Mouse (Mus musculus): ENCODE results near the gene Cldn15. TPM values are rescaled to one million over a fixed set of nuclear protein-coding genes. Genes with fewer than 3 reads are reported as not detected.

Gene Cldn15
- 5.1 and 6.8 TPM in 2 replicates for polyA plus RNA-seq (2015; fragmentation: Nextera tagmentation; extraction: Ambion mirVana)

DNA sequence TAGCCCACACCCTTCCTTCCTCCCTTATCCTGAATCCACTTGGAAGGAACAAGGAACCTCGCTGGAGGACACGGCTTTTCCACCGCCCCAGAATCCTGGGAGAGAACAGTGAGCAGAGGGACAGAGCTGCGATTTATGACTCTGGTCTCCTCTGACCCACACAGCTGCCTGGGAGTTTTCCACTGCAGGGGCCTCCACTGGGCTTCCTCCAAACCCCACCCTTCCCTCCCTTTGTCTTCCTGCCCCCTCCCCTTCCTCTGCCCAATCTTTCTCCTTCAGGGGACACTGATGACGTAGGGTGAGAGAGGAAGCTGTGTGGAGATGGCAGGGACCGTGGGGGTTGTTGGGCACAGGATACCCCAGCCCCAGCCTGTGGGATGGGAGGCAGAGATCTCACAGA is at the start of gene Cldn15:
Gene Cldn15, plus strand, starts transcription at position 286 of the 400 bp plus-strand sequence.
- peak within 1 kb of the TSS; percentile 76 for H3K27ac ChIP-seq (replicated peaks)
- peak; percentile 30 for TF ChIP-seq EP300 (optimal IDR thresholded peaks at IDR 0.05)
- TF ChIP-seq CTCF (IDR thresholded peaks at IDR 0.05; ENCODE audit: low read depth): no peak
- H3K9ac ChIP-seq (ENCODE audit: low read length): peak within 1 kb of the TSS; percentile 38; the same call in 1 of the 2 replicates
- ATAC-seq (ENCODE audit: low FRiP score, low TSS enrichment): peak; percentile 8; the same call in 1 of the 2 replicates
- DNase-seq (ENCODE audit: low spot score): peak; percentile 38
- no peak within 1 kb of the TSS for H3K4me2 ChIP-seq (replicated peaks; ENCODE audit: low read depth)
- H3K4me3 ChIP-seq (ENCODE audit: low read depth, low read length): no peak within 1 kb of the TSS
- peaks cover 22% of the 10 kb centered on the region for H3K4me1 ChIP-seq (replicated peaks; ENCODE audit: control insufficient read depth, insufficient read depth)
- peaks cover 23% of the 10 kb centered on the region; the same call in 1 of the 2 replicates for H3K36me3 ChIP-seq (ENCODE audit: control insufficient read depth, insufficient read depth, low read length)
- no peaks in the 10 kb centered on the region for H3K9me3 ChIP-seq (ENCODE audit: control insufficient read depth, low read length)
- no peaks in the 10 kb centered on the region for H3K27me3 ChIP-seq (ENCODE audit: control insufficient read depth, insufficient read depth, low read length)
- WGBS: 16% methylated on average over 5 of the region's 6 CpGs

DNA sequence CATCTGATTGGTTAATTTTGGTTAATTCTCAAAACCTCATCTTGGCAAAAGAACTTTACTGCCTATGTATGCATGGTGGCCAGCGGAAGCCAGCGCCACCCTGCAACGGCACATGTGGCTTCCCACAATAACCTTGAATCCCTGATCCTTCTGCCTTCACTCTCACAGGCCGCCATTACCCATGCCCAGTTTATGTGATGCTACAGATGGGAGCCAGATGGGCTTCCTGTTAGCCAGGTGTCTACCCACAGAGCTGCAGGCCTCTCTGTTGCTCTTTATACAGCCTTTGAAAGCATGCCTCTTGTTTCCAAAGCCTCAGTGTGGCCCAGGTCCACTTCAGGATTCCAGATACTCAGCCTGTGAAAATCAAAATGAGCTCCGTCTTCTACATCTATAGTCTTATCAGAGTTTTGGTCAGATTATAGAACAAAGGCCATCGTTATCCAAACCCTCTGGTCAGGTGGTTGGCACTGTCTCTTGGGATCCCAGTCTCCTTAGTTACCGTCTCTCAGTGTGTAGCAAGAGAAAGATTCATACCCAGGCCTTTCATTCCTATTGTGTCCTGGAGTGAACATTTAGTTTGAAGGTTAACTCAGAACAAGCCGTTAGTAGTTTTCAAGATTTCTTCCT is 48.7 kb upstream of the Cldn15 start:
- Histone ChIP-seq H3K4me1 (replicated peaks; ENCODE audit: control insufficient read depth, insufficient read depth) (peaks cover 3% of the 10 kb centered on the region; the same call in 1 of the 2 replicates), H3K36me3 (ENCODE audit: control insufficient read depth, insufficient read depth, low read length) (peaks cover 4% of the 10 kb centered on the region; the same call in 1 of the 2 replicates), H3K27me3 (ENCODE audit: control insufficient read depth, insufficient read depth, low read length) (no peaks in the 10 kb centered on the region), H3K4me3 (ENCODE audit: low read depth, low read length) (no peak overlapping the region), H3K4me2 (replicated peaks; ENCODE audit: low read depth) (no peak overlapping the region), H3K9me3 (ENCODE audit: control insufficient read depth, low read length) (no peaks in the 10 kb centered on the region), H3K9ac (ENCODE audit: low read length) (no peak overlapping the region), H3K27ac (replicated peaks) (no peak overlapping the region)
- 98% methylated on average over 8 of the region's 8 CpGs for WGBS
- ATAC-seq (ENCODE audit: low FRiP score, low TSS enrichment): no peak
- TF ChIP-seq EP300 (optimal IDR thresholded peaks at IDR 0.05) (no peak), CTCF (IDR thresholded peaks at IDR 0.05; ENCODE audit: low read depth) (no peak)
- no peak for DNase-seq (ENCODE audit: low spot score)

DNA sequence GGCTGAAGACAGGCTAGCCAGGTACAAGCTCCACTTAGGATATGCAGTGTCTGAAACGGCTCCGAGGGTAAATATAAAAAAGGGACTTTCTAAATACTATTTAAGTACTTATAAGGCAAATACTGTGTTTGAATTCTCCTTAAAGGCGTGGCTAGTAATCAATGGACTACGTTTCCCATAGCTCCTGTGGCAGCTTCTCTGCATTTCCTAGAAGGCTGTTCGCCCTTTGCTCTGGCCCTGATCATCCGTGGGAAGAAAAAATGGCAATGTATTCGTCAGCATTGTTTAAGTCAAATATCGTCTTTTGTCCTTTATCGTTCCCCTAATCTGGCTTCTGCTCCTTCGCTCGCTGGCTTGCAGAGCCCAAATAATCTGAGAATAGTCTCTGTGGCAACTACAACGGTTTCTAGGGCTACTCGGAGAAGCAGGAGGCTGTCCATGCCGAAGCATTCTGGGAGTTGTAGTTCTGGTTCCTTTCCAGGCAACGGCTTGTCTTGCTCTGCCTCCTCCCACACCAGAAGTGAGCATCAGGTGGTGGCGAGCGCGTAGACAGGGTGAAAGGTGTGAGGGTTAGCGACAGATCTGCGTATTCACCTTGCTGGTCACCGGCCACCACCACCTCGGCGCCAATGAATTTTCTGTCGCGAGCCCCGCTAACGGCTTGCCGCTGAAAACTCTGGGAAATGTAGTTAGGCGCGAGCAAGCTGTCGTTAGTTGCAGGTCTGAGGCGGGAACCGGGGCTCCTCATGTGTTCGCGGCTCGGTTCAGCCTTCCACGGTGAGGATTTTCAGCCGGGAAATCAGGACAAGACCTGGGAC is 47.6 kb upstream of the Cldn15 start:
- ATAC-seq (ENCODE audit: low FRiP score, low TSS enrichment) (peak; percentile 80), DNase-seq (ENCODE audit: low spot score) (peak; percentile 79)
- WGBS: 1% methylated on average over 38 of the region's 38 CpGs
- Histone ChIP-seq H3K9me3 (ENCODE audit: control insufficient read depth, low read length) (no peaks in the 10 kb centered on the region), H3K36me3 (ENCODE audit: control insufficient read depth, insufficient read depth, low read length) (no peaks in the 10 kb centered on the region), H3K9ac (ENCODE audit: low read length) (peak overlapping the region; percentile 61), H3K4me3 (ENCODE audit: low read depth, low read length) (peak overlapping the region; percentile 49), H3K27me3 (ENCODE audit: control insufficient read depth, insufficient read depth, low read length) (no peaks in the 10 kb centered on the region), H3K4me1 (replicated peaks; ENCODE audit: control insufficient read depth, insufficient read depth) (peaks cover 3% of the 10 kb centered on the region; the same call in 1 of the 2 replicates), H3K27ac (replicated peaks) (peak overlapping the region; percentile 0; the same call in 1 of the 2 replicates), H3K4me2 (replicated peaks; ENCODE audit: low read depth) (peak overlapping the region; percentile 75)
- TF ChIP-seq EP300 (optimal IDR thresholded peaks at IDR 0.05) (no peak), CTCF (IDR thresholded peaks at IDR 0.05; ENCODE audit: low read depth) (no peak)

DNA sequence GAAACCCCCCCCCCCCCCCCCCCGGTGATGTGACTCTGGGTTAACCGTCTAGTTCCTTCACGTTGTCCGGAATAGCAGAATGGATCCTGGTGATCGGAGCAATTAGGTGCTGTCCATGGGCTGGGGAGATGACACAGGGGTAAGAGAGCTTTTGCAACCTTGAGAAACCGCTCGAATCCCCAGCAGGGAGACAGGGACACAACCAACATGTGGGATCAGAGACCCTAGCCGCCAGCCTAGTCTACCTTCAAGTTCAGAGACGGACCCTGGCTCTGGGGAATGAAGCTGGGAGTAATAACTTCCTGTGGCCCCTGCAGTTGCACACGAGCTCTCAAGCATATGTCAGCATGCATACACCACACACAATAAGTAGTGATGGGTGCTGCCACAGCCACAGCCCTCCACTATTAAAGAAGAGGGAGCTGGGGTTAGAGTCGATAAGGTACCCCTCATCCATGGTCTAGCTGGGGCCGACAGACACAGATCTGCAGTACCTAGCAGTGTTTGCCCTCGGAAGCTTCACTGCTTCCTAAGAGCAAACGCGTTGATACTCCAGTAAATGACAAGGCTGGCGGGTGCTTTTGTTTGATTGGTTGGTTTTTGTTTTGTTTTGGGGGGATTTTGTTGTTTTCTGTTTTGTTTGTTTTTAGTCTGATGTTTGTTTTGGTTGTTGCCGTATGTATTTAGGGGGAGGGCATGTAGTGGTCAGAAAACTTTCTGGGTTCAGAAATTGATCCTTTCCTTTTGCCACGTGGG is 46.7 kb upstream of the Cldn15 start:
- Histone ChIP-seq H3K36me3 (ENCODE audit: control insufficient read depth, insufficient read depth, low read length) (no peaks in the 10 kb centered on the region), H3K27me3 (ENCODE audit: control insufficient read depth, insufficient read depth, low read length) (no peaks in the 10 kb centered on the region), H3K4me3 (ENCODE audit: low read depth, low read length) (peak overlapping the region; percentile 49), H3K27ac (replicated peaks) (0 out of 2 replicates have a peak overlapping the region, but pooled peaks have one; percentile 0), H3K4me1 (replicated peaks; ENCODE audit: control insufficient read depth, insufficient read depth) (peaks cover 3% of the 10 kb centered on the region; the same call in 1 of the 2 replicates), H3K4me2 (replicated peaks; ENCODE audit: low read depth) (peak overlapping the region; percentile 75), H3K9me3 (ENCODE audit: control insufficient read depth, low read length) (no peaks in the 10 kb centered on the region), H3K9ac (ENCODE audit: low read length) (peak overlapping the region; percentile 61)
- TF ChIP-seq CTCF (IDR thresholded peaks at IDR 0.05; ENCODE audit: low read depth): no peak
- no peak for TF ChIP-seq EP300 (optimal IDR thresholded peaks at IDR 0.05)
- ATAC-seq (ENCODE audit: low FRiP score, low TSS enrichment) (no peak), DNase-seq (ENCODE audit: low spot score) (no peak)
- 17% methylated on average over 17 of the region's 18 CpGs for WGBS

DNA sequence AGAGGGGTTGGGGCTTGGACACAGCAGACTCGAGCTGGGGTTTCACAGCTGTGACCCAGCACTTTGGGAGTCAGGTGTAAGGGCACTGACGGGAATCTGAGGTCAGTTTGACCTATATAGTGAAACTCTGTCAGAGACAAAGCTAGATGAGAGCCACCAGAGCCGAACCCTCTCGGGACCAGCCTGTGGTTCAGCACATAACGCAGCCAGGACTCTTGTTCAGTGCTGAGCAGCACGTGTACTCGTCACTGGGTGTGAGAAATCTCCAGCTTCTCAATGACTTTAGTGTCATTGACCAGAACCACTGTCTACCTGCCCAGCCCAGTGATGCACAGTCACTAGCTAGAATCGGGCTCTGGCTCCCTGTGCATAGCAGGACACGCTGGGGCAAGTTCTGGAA is 43.6 kb upstream of the Cldn15 start:
- Histone ChIP-seq H3K4me3 (ENCODE audit: low read depth, low read length) (no peak overlapping the region), H3K27me3 (ENCODE audit: control insufficient read depth, insufficient read depth, low read length) (no peaks in the 10 kb centered on the region), H3K4me2 (replicated peaks; ENCODE audit: low read depth) (no peak overlapping the region), H3K9me3 (ENCODE audit: control insufficient read depth, low read length) (no peaks in the 10 kb centered on the region), H3K9ac (ENCODE audit: low read length) (no peak overlapping the region), H3K4me1 (replicated peaks; ENCODE audit: control insufficient read depth, insufficient read depth) (peaks cover 3% of the 10 kb centered on the region; the same call in 1 of the 2 replicates), H3K36me3 (ENCODE audit: control insufficient read depth, insufficient read depth, low read length) (no peaks in the 10 kb centered on the region), H3K27ac (replicated peaks) (no peak overlapping the region)
- WGBS: 80% methylated on average over 9 of the region's 9 CpGs
- DNase-seq (ENCODE audit: low spot score) (no peak), ATAC-seq (ENCODE audit: low FRiP score, low TSS enrichment) (no peak)
- TF ChIP-seq EP300 (optimal IDR thresholded peaks at IDR 0.05): no peak
- no peak for TF ChIP-seq CTCF (IDR thresholded peaks at IDR 0.05; ENCODE audit: low read depth)
